Mouse (Mus musculus) kidney, adult 2 months (tissue): ENCODE results near the gene Ccser1.

Experiments used
- CTCF ChIP-seq: fragments of 200-500 bp; conservative IDR thresholded peaks from 2 replicates; pipeline ENCODE4 v1.5.1; 2011; ENCODE audit warnings: low read depth, mild to moderate bottlenecking, control low read depth, low read length, moderate library complexity, mixed read lengths; ENCODE audit not compliant: insufficient read depth, insufficient read length
- POLR2A ChIP-seq: fragments of 200-500 bp; IDR thresholded peaks from one replicate; pipeline ENCODE4 v1.6.1; 2011; ENCODE audit warnings: low read depth, low read length, control low read depth

GRCm38 (mm10) chr6:61485336-61485735, 305.2 kb downstream of the Ccser1 start:
- no peak for TF ChIP-seq POLR2A
- no peak for TF ChIP-seq CTCF
